Mouse (Mus musculus): ENCODE measurements around the gene Cd22. TPM values are rescaled to one million over a fixed set of nuclear protein-coding genes. Genes with fewer than 3 reads are reported as not detected.

Cd22 gene
- polyA plus RNA-seq, 1 experiment from 2014 or later: 31.6 TPM

GRCm38 (mm10) chr7:30820854-30821445, 59.2 kb downstream of the Cd22 start:
- H3K79me2 ChIP-seq (ENCODE audit: inconsistent target): no peaks in the 10 kb centered on the region
- no peak overlapping the region for H3K27ac ChIP-seq
- no peak overlapping the region for H3K4me3 ChIP-seq (ENCODE audit: inconsistent target)
- 17% methylated on average over 7 of the region's 7 CpGs for WGBS (ENCODE audit: missing documents)
- no peaks in the 10 kb centered on the region for H3K36me3 ChIP-seq (ENCODE audit: inconsistent target)

- Histone ChIP-seq H3K27ac (no peak overlapping the region), H3K4me3 (ENCODE audit: inconsistent target) (no peak overlapping the region)
- 26% methylated on average over 6 of the region's 6 CpGs for WGBS (ENCODE audit: missing documents)
Measured at GRCm38 (mm10) chr7:30820131-30820530, 60.0 kb downstream of the Cd22 start.

More at GRCm38 (mm10) chr7:30820131-30820530, 60.0 kb downstream of the Cd22 start:
- Histone ChIP-seq H3K36me3 (ENCODE audit: inconsistent target) (no peaks in the 10 kb centered on the region), H3K79me2 (ENCODE audit: inconsistent target) (no peaks in the 10 kb centered on the region)

Other genes starting within 250 kb of the Cd22 start
- not detected in 3 replicates for gene Etv2, start 244.5 kb downstream of the Cd22 start, polyA plus RNA-seq (2018)
- gene Rbm42, start 230.0 kb downstream of the Cd22 start, polyA plus RNA-seq (2018): 49.7 to 73.5 TPM (median 66.3 TPM) in 3 replicates
- gene Haus5, start 215.3 kb downstream of the Cd22 start, polyA plus RNA-seq (2018): 4.8 to 11.7 TPM (median 6.3 TPM) in 3 replicates
- gene Pmis2, start 208.7 kb downstream of the Cd22 start, polyA plus RNA-seq (2018): not detected in 3 replicates
- not detected in 3 replicates for gene 2200002J24Rik, start 181.4 kb downstream of the Cd22 start, polyA plus RNA-seq (2018)
- gene Atp4a, start 168.1 kb downstream of the Cd22 start, polyA plus RNA-seq (2018): not detected in 3 replicates
- 24.1 to 98.6 TPM (median 72.6 TPM) in 3 replicates for gene Tmem147, start 150.8 kb downstream of the Cd22 start, polyA plus RNA-seq (2018)
- not detected in 3 replicates for gene Gapdhs, start 136.7 kb downstream of the Cd22 start, polyA plus RNA-seq (2018)
- 0.54 to 2.3 TPM (median 1.5 TPM) in 3 replicates for gene Sbsn, start 128.9 kb downstream of the Cd22 start, polyA plus RNA-seq (2018)
- 0.37 TPM in 1 of 3 replicates, not detected in the others for gene Dmkn, start 116.6 kb downstream of the Cd22 start, polyA plus RNA-seq (2018)
- gene Krtdap, start 92.4 kb downstream of the Cd22 start, polyA plus RNA-seq (2018): not detected in 3 replicates
- gene Ffar2, start 56.6 kb downstream of the Cd22 start, polyA plus RNA-seq (2018): 0.10 TPM in 1 of 3 replicates, not detected in the others
- gene Ffar3, start 24.2 kb downstream of the Cd22 start, polyA plus RNA-seq (2018): not detected in 3 replicates
- not detected in 3 replicates for gene Ffar1, start 18.8 kb downstream of the Cd22 start, polyA plus RNA-seq (2018)
- 0.43 to 1.9 TPM (median 0.78 TPM) in 3 replicates for gene Mag, start 34.5 kb upstream of the Cd22 start, polyA plus RNA-seq (2018)
- not detected in 3 replicates for gene Hamp2, start 44.3 kb upstream of the Cd22 start, polyA plus RNA-seq (2018)
- not detected in 3 replicates for gene Hamp, start 63.7 kb upstream of the Cd22 start, polyA plus RNA-seq (2018)
- gene Usf2, start 76.5 kb upstream of the Cd22 start, polyA plus RNA-seq (2018): 95.7 to 263 TPM (median 152 TPM) in 3 replicates
- gene Lsr, start 93.1 kb upstream of the Cd22 start, polyA plus RNA-seq (2018): 0.29 to 2.2 TPM (median 0.38 TPM) in 3 replicates
- gene Fam187b, start 93.4 kb upstream of the Cd22 start, polyA plus RNA-seq (2018): 0.21 to 0.26 TPM in 2 of 3 replicates, not detected in the other
- 662 to 1,499 TPM (median 1,028 TPM) in 3 replicates for gene Fxyd5, start 162.1 kb upstream of the Cd22 start, polyA plus RNA-seq (2018)
- not detected in 3 replicates for gene Fxyd7, start 171.1 kb upstream of the Cd22 start, polyA plus RNA-seq (2018)
- not detected in 3 replicates for gene Fxyd1, start 176.9 kb upstream of the Cd22 start, polyA plus RNA-seq (2018)
- gene Lgi4, start 179.0 kb upstream of the Cd22 start, polyA plus RNA-seq (2018): 0.14 to 0.27 TPM (median 0.22 TPM) in 3 replicates
- gene Fxyd3, start 196.4 kb upstream of the Cd22 start, polyA plus RNA-seq (2018): not detected in 3 replicates
- 0.36 to 5.0 TPM (median 0.59 TPM) in 3 replicates for gene Hpn, start 234.9 kb upstream of the Cd22 start, polyA plus RNA-seq (2018)
- 6.4 to 26.6 TPM (median 13.9 TPM) in 3 replicates for gene Scn1b, start 246.7 kb upstream of the Cd22 start, polyA plus RNA-seq (2018)